Mouse (Mus musculus) megakaryocyte, embryonic 14.5 days (primary cell): Measurements from ENCODE around the gene Itga9.

Source experiments
- FLI1 ChIP-seq: IDR thresholded peaks from 2 replicates; pipeline ENCODE4 v1.6.1; 2012; ENCODE audit warnings: low read length, inconsistent platforms, mixed read lengths
- GATA1 ChIP-seq: IDR thresholded peaks from 3 replicates; pipeline ENCODE4 v1.6.1; 2012; ENCODE audit warnings: mixed read lengths, low read length, inconsistent platforms, borderline replicate concordance

- TF ChIP-seq FLI1 (no peak), GATA1 (no peak)
Measured at GRCm38 (mm10) chr9:118799105-118799504, 192.6 kb downstream of the Itga9 start.
